Mouse (Mus musculus) heart, embryonic 14.5 days (tissue): ENCODE measurements around the gene Mfsd10. TPM values are rescaled to one million over a fixed set of nuclear protein-coding genes. Genes with fewer than 3 reads are reported as not detected.

Source experiments
- ATAC-seq: fragments of 200-750 bp; cut with Nextera tagmentation; 2 replicates; pipeline ENCODE4 v1.8.0; 2017; ENCODE audit warnings: low read depth, moderate TSS enrichment; ENCODE audit not compliant: insufficient number of reproducible peaks, insufficient read depth, low FRiP score
- H3K27ac ChIP-seq, 2 experiments: fragments of 200-500 bp in 1 of 2; fragments of 300-500 bp in 1 of 2; sonication (generic) in 1 of 2; replicated peaks in 1 of 2; 2 replicates each; pipeline ENCODE4 v1.5.1; 2012 to 2014; ENCODE audit warnings: low read depth in 2 of 2, low read length in 2 of 2, control low read depth in 1 of 2, mild to moderate bottlenecking in 1 of 2, mixed read lengths in 1 of 2; ENCODE audit not compliant: control insufficient read depth in 1 of 2, insufficient read depth in 1 of 2
- H3K27me3 ChIP-seq: fragments of 300-500 bp; sonication (generic); 2 replicates; pipeline ENCODE4 v1.6.1; 2014; ENCODE audit warnings: mild to moderate bottlenecking, low read length, control low read depth; ENCODE audit not compliant: control insufficient read depth, insufficient read depth
- H3K36me3 ChIP-seq: fragments of 300-500 bp; sonication (generic); 2 replicates; pipeline ENCODE4 v1.6.1; 2014; ENCODE audit warnings: mild to moderate bottlenecking, control low read depth, low read length, mixed read lengths; ENCODE audit not compliant: control insufficient read depth, insufficient read depth
- H3K4me1 ChIP-seq, 2 experiments: fragments of 200-500 bp in 1 of 2; fragments of 300-500 bp in 1 of 2; sonication (generic) in 1 of 2; 2 replicates each; pipeline ENCODE4 v1.6.1; 2012 to 2014; ENCODE audit warnings: low read length in 2 of 2, control low read depth in 1 of 2, mixed read lengths in 1 of 2; ENCODE audit not compliant: control insufficient read depth in 2 of 2, insufficient read depth in 2 of 2
- H3K4me2 ChIP-seq: fragments of 300-500 bp; sonication (generic); 2 replicates; pipeline ENCODE4 v1.6.1; 2014; ENCODE audit warnings: mild to moderate bottlenecking, low read length
- H3K4me3 ChIP-seq, 2 experiments: fragments of 200-500 bp in 1 of 2; fragments of 300-500 bp in 1 of 2; sonication (generic) in 1 of 2; 2 replicates each; pipeline ENCODE4 v1.5.1; 2012 to 2014; ENCODE audit warnings: low read length in 2 of 2, mild to moderate bottlenecking in 2 of 2, control low read depth in 1 of 2, low read depth in 1 of 2, moderate library complexity in 1 of 2; ENCODE audit not compliant: control insufficient read depth in 1 of 2, insufficient read depth in 1 of 2
- H3K9ac ChIP-seq: fragments of 300-500 bp; sonication (generic); 2 replicates; pipeline ENCODE4 v1.6.1; 2014; ENCODE audit warnings: mild to moderate bottlenecking, low read length
- H3K9me3 ChIP-seq: fragments of 300-500 bp; sonication (generic); 2 replicates; pipeline ENCODE4 v1.6.1; 2016; ENCODE audit warnings: low read length, control low read depth; ENCODE audit not compliant: control insufficient read depth
- WGBS: fragments of 180-500 bp; shearing (Covaris S2); extraction: QIAGEN DNeasy Blood & Tissue Kit; methylation state at CpG from one replicate; pipeline ENCODE4 v1.1.7; 2014; 5-methylcytosine and 5-hydroxymethylcytosine counted together
- polyA plus RNA-seq: library from polyadenylated mRNA; unstranded; fragments of >200 nt; fragmentation: Nextera tagmentation; extraction: Ambion mirVana; gene quantifications from 2 replicates; pipeline ENCODE4 v1.2.1, GENCODE M21; 2014

The Mfsd10 gene
- polyA plus RNA-seq, 1 experiment from 2014 or later = 75.7 TPM

DNA sequence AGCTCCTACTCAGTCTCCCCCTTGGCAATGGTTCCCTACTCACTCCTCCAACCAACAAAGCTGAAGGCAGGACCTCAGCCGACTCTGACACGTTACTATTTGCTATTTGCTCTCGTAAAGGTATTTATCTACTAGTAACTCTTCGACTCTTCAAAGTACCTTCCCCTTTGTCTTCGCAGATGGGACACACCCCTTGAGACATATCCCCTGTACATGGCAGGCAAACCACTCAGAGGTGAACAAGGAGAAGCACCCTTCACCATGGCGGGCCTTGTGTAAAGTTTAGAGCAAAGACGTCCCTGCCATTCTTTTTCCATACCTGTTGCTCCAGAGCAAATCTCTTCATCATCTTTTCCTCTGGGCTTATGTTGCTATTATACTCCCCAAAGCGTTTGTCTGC is 20.5 kb upstream of the Mfsd10 start:
- H3K4me3 ChIP-seq = no peak overlapping the region
- no peak for ATAC-seq
- peaks cover 5 to 17% of the 10 kb centered on the region in 2 experiments for H3K4me1 ChIP-seq

DNA sequence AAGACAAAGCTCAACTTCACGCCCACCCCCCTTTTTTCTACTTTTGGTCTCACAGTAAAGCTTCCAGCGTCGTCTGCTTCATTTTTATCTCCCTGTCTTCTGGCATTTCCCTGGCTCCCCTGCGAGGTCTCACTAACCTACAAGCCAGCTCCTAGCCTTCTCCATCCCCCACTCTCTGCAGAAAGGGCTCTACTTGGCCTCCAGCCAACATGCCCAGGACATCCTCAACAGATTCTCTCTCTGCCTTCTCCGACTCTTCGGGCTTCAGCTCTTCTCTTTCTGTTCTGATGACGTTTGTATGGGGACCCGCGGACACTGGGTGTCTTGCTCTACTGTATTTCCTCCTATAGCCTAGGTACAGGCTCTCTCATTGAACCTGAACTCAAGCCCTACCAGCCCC is 17.9 kb upstream of the Mfsd10 start:
- no peak overlapping the region for H3K27ac ChIP-seq
- H3K4me1 ChIP-seq = peaks cover 5 to 14% of the 10 kb centered on the region in 2 experiments
- WGBS = 44% methylated on average over 9 of the region's 9 CpGs
- H3K9ac ChIP-seq = no peak overlapping the region
- H3K9me3 ChIP-seq = no peaks in the 10 kb centered on the region
- no peak for ATAC-seq
- no peaks in the 10 kb centered on the region for H3K27me3 ChIP-seq
- no peak overlapping the region for H3K4me3 ChIP-seq
- no peak overlapping the region for H3K4me2 ChIP-seq
- H3K36me3 ChIP-seq = peaks cover 78% of the 10 kb centered on the region

More for the DNA sequence above, 20.5 kb upstream of the Mfsd10 start:
- H3K36me3 ChIP-seq = peaks cover 51% of the 10 kb centered on the region
- no peak overlapping the region for H3K27ac ChIP-seq
- no peak overlapping the region for H3K4me2 ChIP-seq
- WGBS = 91% methylated on average over 8 of the region's 8 CpGs
- no peaks in the 10 kb centered on the region for H3K9me3 ChIP-seq
- H3K9ac ChIP-seq = no peak overlapping the region
- H3K27me3 ChIP-seq = no peaks in the 10 kb centered on the region

DNA sequence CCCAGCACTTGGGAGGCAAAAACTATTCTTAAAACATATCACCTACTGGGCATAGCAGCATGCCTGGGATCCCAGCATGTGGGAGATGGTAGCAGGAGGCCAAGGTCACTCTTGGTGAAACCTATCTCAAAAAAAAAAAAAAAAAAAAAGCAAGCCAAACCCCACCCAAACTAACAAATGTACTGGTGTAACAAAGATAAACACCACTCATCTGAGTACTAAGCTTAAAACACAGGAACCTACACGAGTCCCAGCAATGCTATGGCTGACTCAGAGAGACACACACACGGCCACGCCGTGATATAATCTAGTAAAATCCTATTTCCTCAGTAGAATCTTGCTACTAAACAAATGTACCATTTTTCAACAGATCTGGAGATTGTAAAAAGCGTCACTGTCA is 15.9 kb upstream of the Mfsd10 start:
- Histone ChIP-seq H3K4me2 (no peak overlapping the region), H3K9me3 (no peaks in the 10 kb centered on the region), H3K27ac (no peak overlapping the region), H3K9ac (no peak overlapping the region), H3K4me1 (peaks cover 3 to 6% of the 10 kb centered on the region in 2 experiments; a peak in 1 of 4 replicates), H3K27me3 (no peaks in the 10 kb centered on the region), H3K36me3 (peaks cover 95% of the 10 kb centered on the region), H3K4me3 (no peak overlapping the region)
- ATAC-seq = no peak
- 88% methylated on average over 5 of the region's 5 CpGs for WGBS

DNA sequence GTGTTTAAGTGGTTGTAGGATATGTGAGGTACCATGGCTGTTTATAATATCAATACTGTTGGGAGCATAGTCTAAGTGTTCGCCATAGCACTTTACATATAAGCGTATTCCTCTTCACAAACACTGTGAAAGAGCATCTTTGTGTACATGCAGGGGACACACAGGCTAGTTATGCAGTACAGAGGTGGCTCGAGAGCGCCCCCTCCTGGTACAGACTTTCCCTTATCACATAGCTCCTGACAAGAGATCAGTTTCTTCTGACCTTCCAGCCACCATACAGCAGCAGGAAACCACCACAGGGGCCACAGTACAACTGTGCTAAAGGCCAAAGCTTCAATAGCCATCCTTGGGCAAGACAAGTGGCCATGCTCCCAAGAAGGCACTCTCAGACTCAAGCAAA is 10.6 kb upstream of the Mfsd10 start:
- WGBS = 51% methylated on average over 4 of the region's 4 CpGs
- Histone ChIP-seq H3K4me3 (no peak overlapping the region), H3K4me1 (no peaks in the 10 kb centered on the region), H3K9me3 (no peaks in the 10 kb centered on the region), H3K36me3 (peaks cover 99% of the 10 kb centered on the region), H3K4me2 (no peak overlapping the region), H3K27ac (no peak overlapping the region), H3K27me3 (no peaks in the 10 kb centered on the region), H3K9ac (no peak overlapping the region)
- ATAC-seq = no peak

DNA sequence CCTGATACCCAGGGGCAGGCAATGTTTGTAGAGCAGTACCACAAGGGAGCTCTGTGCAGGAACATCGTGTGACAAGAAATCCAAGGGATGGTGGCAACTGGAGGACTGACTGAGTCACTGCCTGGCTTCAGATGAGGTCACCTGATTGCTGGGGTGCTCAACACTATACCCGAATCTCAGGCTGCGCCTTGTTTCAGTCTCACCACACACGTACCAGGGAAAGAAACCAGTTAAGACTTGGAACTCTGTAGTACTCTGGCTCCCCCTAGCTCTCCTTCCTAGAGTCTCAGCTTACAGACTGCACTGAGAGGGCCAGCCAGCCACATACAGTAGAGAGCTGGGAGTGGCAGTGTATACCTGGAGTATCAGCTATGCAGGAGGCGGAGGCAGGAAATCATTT is 5.9 kb upstream of the Mfsd10 start:
- Histone ChIP-seq H3K4me1 (no peaks in the 10 kb centered on the region), H3K27me3 (no peaks in the 10 kb centered on the region), H3K9me3 (no peaks in the 10 kb centered on the region), H3K4me3 (no peak overlapping the region), H3K27ac (no peak overlapping the region), H3K36me3 (peaks cover 93% of the 10 kb centered on the region), H3K4me2 (no peak overlapping the region), H3K9ac (no peak overlapping the region)
- ATAC-seq = peak; percentile 48; the same call in 1 of the 2 replicates
- 65% methylated on average over 5 of the region's 5 CpGs for WGBS

DNA sequence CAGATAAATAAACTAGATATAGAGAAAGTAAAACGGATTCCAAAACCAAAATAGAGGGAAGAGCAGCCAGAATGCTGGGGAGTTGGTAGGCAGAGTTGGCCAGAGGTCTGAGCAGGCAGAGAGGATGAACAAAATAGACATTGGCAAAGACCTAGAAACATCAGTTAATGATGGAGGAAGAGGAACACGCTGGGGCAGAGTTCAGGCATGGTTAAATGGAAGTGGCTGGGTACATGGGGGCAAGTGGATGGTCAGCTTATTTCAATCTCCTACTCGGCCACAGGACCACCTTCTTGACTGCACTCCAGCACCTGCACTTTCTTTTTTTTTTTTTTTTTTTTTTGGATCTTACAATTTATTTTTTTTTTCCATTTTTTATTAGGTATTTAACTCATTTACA is 5.0 kb upstream of the Mfsd10 start:
- Histone ChIP-seq H3K9me3 (no peaks in the 10 kb centered on the region), H3K36me3 (peaks cover 89% of the 10 kb centered on the region), H3K9ac (no peak overlapping the region), H3K27me3 (no peaks in the 10 kb centered on the region), H3K4me2 (no peak overlapping the region), H3K4me3 (no peak overlapping the region), H3K4me1 (peaks cover 0 to 8% of the 10 kb centered on the region in 2 experiments; a peak in 1 of 4 replicates), H3K27ac (no peak overlapping the region)
- ATAC-seq = no peak
- 86% methylated on average over 3 of the region's 3 CpGs for WGBS

DNA sequence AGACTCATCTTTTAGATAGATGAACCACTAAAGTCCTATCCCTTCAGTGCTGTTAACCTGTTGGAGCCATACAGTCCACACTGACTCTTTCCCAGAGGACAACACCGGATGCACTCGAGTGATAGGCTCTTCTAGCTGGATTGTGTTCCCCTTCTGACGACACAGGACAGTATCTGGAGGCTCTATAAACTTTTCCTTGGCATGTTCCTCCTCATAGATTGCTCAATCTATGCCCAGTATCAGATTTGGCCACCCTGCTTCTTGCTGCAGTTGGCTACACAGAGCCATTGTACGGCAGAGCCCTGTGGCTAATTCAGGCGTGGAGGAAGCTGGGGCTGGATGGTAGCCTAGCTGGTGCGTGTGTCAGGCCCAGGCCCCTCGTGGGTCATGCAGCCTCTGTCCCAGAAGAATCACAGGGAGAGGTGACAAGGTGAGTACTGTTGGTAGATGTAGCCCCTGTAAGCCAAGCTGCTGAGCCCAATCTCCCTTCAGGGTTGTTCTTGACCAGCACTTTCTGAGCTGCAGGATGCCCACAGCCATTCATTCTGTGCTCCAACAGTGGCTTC is 662 bp upstream of the Mfsd10 start:
- Histone ChIP-seq H3K4me1 (peaks cover 4 to 17% of the 10 kb centered on the region in 2 experiments), H3K27ac (peak overlapping the region; percentile 66 to 90; a peak in 1 of 4 replicates), H3K9me3 (no peaks in the 10 kb centered on the region), H3K4me3 (peak overlapping the region in 1 of 2 experiments; percentile 77; a peak in 1 of 4 replicates), H3K9ac (peak overlapping the region; percentile 87), H3K36me3 (peaks cover 76% of the 10 kb centered on the region), H3K27me3 (no peaks in the 10 kb centered on the region), H3K4me2 (peak overlapping the region; percentile 98)
- WGBS = 74% methylated on average over 7 of the region's 7 CpGs
- no peak for ATAC-seq

DNA sequence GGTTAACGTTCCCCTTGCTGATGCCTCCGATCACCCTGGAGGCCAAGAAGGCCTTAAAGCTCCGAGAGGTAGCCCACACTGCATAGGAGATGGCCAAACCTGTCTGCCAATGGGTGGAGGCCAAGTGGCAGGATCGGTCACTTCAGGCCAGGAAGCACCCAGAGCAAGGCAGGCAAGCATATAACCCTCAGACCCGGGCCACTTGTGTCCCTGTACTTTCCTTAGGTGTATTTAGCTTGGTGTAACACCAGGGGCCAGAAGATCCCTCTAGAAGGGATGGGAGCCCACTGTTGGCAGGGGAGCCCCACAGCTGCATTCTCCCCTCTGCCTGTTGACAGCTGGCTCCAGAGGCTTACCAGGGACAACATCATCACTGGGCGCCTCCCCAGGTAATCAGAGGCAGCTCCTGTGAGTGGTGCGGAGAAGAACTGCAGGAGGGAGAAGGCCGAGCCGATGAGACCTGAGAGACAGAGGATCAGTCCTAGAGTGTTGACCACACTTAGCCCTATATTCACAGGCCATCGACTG is 1.3 kb downstream of the Mfsd10 start:
- Histone ChIP-seq H3K36me3 (peaks cover 82% of the 10 kb centered on the region), H3K4me3 (peak overlapping the region; percentile 64 to 77; a peak in 3 of 4 replicates), H3K27ac (peak overlapping the region in 1 of 2 experiments; percentile 90; a peak in 2 of 4 replicates), H3K4me2 (peak overlapping the region; percentile 98), H3K9me3 (no peaks in the 10 kb centered on the region), H3K27me3 (no peaks in the 10 kb centered on the region), H3K4me1 (peaks cover 4 to 17% of the 10 kb centered on the region in 2 experiments), H3K9ac (peak overlapping the region; percentile 87)
- WGBS = 47% methylated on average over 10 of the region's 10 CpGs
- ATAC-seq = no peak
